Mouse (Mus musculus) testis, adult 2 months (tissue): ENCODE data around the gene Stk39. TPM values are rescaled to one million over a fixed set of nuclear protein-coding genes. Genes with fewer than 3 reads are reported as not detected.

ENCODE experiments used
- H3K27ac ChIP-seq: fragments of 200-500 bp; 2 replicates; pipeline ENCODE4 v1.5.1; 2012; ENCODE audit warnings: low read depth, low read length; ENCODE audit not compliant: control insufficient read depth, insufficient read depth
- H3K27me3 ChIP-seq: fragments of 200-500 bp; 2 replicates; pipeline ENCODE4 v1.6.1; 2012; ENCODE audit warnings: mild to moderate bottlenecking, low read length, moderate library complexity; ENCODE audit not compliant: control insufficient read depth, insufficient read depth
- H3K36me3 ChIP-seq: fragments of 200-500 bp; 2 replicates; pipeline ENCODE4 v1.6.1; 2012; ENCODE audit warnings: mild to moderate bottlenecking, low read length; ENCODE audit not compliant: control insufficient read depth, insufficient read depth
- H3K4me1 ChIP-seq: fragments of 200-500 bp; 2 replicates; pipeline ENCODE4 v1.6.1; 2012; ENCODE audit warnings: low read length; ENCODE audit not compliant: control insufficient read depth, insufficient read depth
- H3K4me3 ChIP-seq: fragments of 200-500 bp; 2 replicates; pipeline ENCODE4 v1.5.1; 2012; ENCODE audit warnings: low read depth, mild to moderate bottlenecking, low read length, moderate library complexity, mixed read lengths; ENCODE audit not compliant: control insufficient read depth
- CTCF ChIP-seq: fragments of 200-500 bp; IDR thresholded peaks from 2 replicates; pipeline ENCODE4 v1.5.1; 2012; ENCODE audit warnings: low read depth, mild to moderate bottlenecking, inconsistent platforms, low read length, moderate library complexity; ENCODE audit not compliant: control insufficient read depth, insufficient read depth, insufficient replicate concordance
- POLR2A ChIP-seq: fragments of 200-500 bp; IDR thresholded peaks from 2 replicates; pipeline ENCODE4 v1.6.1; 2012; ENCODE audit warnings: low read depth, mild to moderate bottlenecking, inconsistent platforms, low read length, moderate library complexity; ENCODE audit not compliant: control insufficient read depth
- polyA plus RNA-seq: library from polyadenylated mRNA; depleted of rRNA; stranded (reverse); fragments of >200 nt; gene quantifications from 2 replicates; pipeline ENCODE4 v1.2.3, GENCODE M21; 2012

Stk39 gene
- polyA plus RNA-seq, 1 experiment: 118 TPM

DNA sequence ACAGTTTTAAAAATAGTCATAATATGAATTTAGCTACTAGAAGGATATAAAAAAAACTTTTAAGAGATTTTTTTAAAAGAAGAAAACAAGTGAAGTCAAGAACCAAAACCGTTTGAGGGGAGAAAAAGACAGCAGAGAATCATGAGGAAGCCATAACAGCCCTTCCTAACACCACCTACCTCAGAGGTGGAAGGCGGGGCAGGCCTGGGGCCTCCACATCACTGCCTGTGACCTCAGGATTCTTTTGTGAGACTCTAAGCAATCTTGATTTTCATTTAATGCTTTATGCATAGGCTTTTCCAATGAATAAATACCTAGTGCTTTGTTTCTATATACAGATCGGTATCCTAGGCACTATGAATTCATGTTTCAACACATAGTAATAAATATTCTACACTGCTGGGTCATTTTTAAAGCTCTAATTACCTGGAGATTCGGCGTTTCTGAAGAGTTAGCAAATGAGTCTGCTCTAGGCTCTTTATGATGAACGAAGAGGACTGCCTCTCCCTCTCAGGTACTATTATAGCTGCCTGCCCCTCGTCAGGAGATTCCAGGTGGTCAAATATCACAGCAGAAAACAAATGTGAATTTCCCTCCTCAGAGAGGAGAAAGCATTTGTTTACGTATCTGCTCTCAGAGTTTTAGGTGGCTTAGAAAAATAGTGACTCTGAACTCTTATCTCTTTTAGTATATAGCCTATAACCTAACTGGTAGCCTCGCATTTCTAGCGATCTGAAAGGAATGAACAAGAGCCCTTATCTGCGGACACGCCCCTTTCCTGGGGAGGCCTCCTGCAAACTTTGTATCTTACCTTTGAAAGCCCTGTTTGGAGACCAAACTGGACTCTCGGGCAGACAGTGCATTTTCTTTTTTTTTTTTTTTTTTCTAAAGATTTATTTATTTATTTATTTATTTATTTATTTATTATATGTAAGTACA, 78.2 kb downstream of the Stk39 start:
- Histone ChIP-seq H3K27me3 (no peaks in the 10 kb centered on the region), H3K4me3 (no peak overlapping the region), H3K36me3 (no peaks in the 10 kb centered on the region), H3K27ac (no peak overlapping the region), H3K4me1 (no peaks in the 10 kb centered on the region)
- no peak for TF ChIP-seq POLR2A
- TF ChIP-seq CTCF: no peak

DNA sequence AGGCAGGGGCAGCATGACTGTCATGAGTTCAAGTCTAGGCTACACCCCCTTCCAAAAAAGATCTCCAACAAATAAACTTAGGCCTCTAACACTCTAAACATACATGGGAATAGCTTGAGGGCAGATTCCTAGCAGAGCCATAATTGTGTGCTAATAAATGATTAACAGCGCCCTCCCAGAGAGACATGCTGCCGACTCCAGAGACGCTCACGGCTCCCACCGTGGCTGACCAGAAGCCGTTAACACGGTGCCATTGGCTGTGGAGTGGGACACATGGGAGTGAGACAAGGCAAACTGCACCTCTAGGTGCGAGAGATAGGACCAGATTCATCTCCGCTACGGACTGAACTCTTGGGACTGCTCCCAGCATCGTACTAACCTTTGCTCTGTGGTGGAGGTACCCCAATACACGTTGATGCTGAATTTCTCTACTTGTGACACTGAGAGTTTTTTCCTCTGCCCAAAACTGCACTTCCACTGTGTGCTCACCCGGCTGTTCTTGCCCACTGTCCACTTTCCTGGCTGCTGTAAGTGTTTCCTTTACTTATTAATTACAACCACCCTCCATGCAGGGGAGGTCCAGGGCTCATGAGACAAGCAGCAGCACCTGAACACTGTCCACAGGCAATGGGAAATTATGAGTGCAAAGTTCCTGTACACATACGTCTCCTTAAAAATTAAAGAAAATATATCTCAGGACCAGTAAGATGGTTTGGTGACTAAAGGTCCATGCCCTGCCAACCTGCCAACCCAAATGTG, 84.1 kb downstream of the Stk39 start:
- no peaks in the 10 kb centered on the region; the same call in 1 of the 2 replicates for H3K36me3 ChIP-seq
- H3K27me3 ChIP-seq: no peaks in the 10 kb centered on the region
- H3K27ac ChIP-seq: no peak overlapping the region
- H3K4me1 ChIP-seq: no peaks in the 10 kb centered on the region
- no peak overlapping the region for H3K4me3 ChIP-seq
- TF ChIP-seq POLR2A (no peak), CTCF (no peak)

DNA sequence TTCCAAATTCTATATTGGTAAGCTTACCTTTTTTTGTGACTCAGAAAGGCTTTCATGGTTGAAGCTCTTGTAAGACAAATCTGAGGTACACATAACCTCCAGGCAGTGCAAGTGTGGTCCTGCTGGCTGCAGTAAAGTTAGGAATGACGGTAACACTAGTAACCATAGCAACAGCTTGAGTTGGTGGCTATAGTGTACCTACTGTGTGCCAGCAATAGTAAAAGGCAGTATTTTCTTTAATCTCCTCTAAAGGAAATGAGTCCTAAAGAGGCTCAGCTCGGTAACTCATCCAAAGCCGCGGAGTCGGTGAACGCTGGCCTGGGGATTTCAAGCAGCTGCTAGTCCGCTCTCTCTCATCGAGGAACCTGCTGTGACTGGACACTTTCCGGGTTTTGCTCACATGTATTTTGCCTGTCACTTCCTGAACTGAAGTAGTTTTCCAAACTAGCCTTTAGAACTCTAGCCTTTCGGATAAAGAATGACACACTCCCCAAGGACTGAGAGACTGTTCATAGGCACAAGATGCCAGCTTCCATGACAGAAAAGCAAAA, 85.7 kb downstream of the Stk39 start:
- Histone ChIP-seq H3K27ac (no peak overlapping the region), H3K4me3 (no peak overlapping the region), H3K4me1 (no peaks in the 10 kb centered on the region), H3K27me3 (no peaks in the 10 kb centered on the region), H3K36me3 (no peaks in the 10 kb centered on the region; the same call in 1 of the 2 replicates)
- no peak for TF ChIP-seq CTCF
- no peak for TF ChIP-seq POLR2A

DNA sequence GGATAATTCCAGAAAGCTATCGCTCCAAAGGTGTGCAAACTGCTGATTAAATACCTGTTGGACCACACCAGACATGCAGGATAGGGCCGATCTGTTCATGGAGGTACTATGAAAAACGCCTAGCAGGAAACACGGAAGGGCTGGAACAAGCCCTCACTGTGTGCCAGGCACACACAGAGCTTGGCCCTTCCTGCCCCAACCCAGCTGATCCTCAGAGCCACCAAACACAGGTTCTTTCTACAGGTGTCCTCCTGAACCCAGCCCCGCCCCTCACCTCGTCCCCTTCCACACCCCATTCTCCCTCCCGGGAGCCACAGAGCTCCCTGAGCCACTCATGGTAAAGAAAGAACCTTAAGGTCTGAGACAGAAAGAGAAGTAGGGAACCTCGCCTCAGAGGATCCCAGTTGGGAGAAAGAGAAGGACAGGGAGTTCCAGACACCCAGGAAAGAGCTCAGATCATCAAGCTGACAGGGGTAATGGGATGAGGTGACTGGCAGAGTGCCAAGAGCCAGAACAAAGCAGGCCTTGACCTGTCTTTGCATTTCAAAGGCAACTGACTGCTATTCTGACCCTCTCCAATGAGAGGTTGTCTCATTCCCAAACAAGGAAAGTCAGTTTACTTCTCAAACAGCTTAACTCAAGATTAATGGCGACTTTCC, 86.3 kb downstream of the Stk39 start:
- Histone ChIP-seq H3K4me1 (no peaks in the 10 kb centered on the region), H3K4me3 (no peak overlapping the region), H3K36me3 (no peaks in the 10 kb centered on the region; the same call in 1 of the 2 replicates), H3K27ac (no peak overlapping the region), H3K27me3 (no peaks in the 10 kb centered on the region)
- TF ChIP-seq CTCF (no peak), POLR2A (no peak)

DNA sequence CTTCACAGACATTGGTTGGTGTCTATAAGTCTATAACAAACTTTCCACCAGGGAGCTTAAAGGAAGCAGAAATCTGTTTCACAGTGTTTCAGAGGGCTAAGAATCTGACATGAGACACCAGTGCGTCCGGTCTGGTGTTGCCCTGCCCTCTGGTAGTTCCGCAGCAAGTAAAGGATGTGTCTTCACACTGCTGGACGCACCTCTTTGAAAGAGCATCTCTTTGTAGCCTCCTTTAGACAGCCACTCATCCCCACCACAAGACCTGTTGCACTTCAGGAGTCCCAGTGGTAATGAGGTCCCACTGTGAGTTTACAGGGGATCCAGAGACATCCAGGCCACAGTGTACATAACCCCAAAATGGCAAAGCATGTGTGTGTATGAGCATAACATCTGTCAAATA, 88.1 kb downstream of the Stk39 start:
- Histone ChIP-seq H3K36me3 (no peaks in the 10 kb centered on the region; the same call in 1 of the 2 replicates), H3K27ac (no peak overlapping the region), H3K27me3 (no peaks in the 10 kb centered on the region), H3K4me3 (no peak overlapping the region), H3K4me1 (no peaks in the 10 kb centered on the region)
- TF ChIP-seq POLR2A: no peak
- no peak for TF ChIP-seq CTCF

DNA sequence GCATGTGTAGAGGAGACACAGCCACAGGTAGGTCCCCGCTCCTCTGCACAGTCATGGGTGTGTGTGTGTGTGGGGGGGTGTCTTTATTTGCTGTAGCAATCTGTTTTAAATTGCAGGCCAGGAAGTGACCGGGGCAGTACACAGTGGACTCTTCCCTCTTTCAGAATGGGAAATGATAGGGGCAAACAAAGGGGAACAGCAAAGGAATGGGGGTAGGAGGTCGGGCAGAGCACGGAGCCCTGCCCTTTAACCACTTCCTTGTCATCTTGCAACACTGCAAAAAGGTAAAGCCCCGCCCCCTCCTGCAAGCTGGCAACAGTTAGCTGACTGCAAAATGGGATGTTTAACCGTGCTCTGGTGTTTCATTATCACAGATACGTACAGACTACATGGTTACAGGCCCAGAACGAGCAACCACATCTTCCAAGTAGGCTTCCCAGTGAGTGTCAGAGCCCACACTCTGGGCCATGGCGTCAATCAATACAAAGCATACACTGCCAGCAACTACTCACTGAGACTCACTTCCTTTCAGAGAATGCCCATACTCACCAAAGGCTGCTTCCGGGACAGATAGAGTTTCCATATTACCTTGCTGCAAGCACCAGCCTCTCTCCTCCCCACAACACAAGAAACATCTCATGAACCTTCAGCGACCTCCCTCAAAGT, 89.5 kb downstream of the Stk39 start:
- H3K27ac ChIP-seq: no peak overlapping the region
- H3K4me1 ChIP-seq: no peaks in the 10 kb centered on the region
- TF ChIP-seq POLR2A (no peak), CTCF (no peak)

DNA sequence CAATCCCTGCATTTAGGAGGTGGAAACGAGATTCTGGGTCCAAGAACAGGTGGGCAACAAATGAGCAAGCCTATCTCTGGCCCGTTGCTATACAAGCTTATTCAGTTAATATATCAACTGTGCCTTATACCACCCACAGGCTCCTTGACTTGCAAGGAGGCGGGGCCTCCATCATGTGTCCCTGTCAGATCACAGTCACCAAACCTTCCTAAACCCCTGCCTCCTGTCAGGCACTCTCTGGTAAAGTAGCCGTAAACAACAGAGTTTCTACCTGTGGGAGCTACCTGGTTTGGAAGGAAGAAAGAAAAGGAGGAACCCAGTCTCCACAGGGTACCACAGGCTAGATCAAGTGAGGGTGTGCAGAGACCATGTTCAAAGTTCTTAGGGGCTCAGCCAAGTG, 90.2 kb downstream of the Stk39 start:
- Histone ChIP-seq H3K27ac (no peak overlapping the region), H3K4me1 (no peaks in the 10 kb centered on the region; the same call in 1 of the 2 replicates), H3K27me3 (no peaks in the 10 kb centered on the region), H3K36me3 (no peaks in the 10 kb centered on the region), H3K4me3 (no peak overlapping the region)
- TF ChIP-seq POLR2A (no peak), CTCF (no peak)

More for the DNA sequence above, 89.5 kb downstream of the Stk39 start:
- no peak overlapping the region for H3K4me3 ChIP-seq
- H3K27me3 ChIP-seq: no peaks in the 10 kb centered on the region
- H3K36me3 ChIP-seq: no peaks in the 10 kb centered on the region
